Mouse (Mus musculus) E14TG2a.4 (cell line): ENCODE measurements around the gene Foxn2.

Source experiments
- CTCF ChIP-seq: conservative IDR thresholded peaks from 2 replicates; pipeline ENCODE4 v1.5.1; 2014; ENCODE audit warnings: low read length
- NANOG ChIP-seq: IDR thresholded peaks from 2 replicates; pipeline ENCODE4 v1.6.1; 2014; ENCODE audit warnings: borderline replicate concordance, low read length, mixed read lengths
- POU5F1 ChIP-seq: IDR thresholded peaks from 2 replicates; pipeline ENCODE4 v1.6.1; 2014; ENCODE audit warnings: low read length, borderline replicate concordance

- TF ChIP-seq CTCF (no peak), POU5F1 (no peak), NANOG (no peak)
Observed at GRCm38 (mm10) chr17:88413155-88413836, 27.2 kb upstream of the Foxn2 start.
